Mouse (Mus musculus) thymus, postnatal 25 days (tissue): ENCODE data around the gene Evi5l.

Experiments
- DNase-seq: peaks from one replicate; pipeline ENCODE4 v3.0.0; 2022

Evi5l gene

GRCm38 (mm10) chr8:4205246-4206123 is 39.1 kb downstream of the Evi5l start:
- DNase-seq = no peak

GRCm38 (mm10) chr8:4206182-4207015 is 40.0 kb downstream of the Evi5l start:
- no peak for DNase-seq

- DNase-seq = no peak
These were observed 40.6 kb downstream of the Evi5l start for GRCm38 (mm10) chr8:4207016-4207350.

GRCm38 (mm10) chr8:4211097-4211496 is 44.7 kb downstream of the Evi5l start:
- DNase-seq = no peak

- DNase-seq = no peak
These were observed 46.4 kb downstream of the Evi5l start for GRCm38 (mm10) chr8:4212809-4213209.

- DNase-seq = peak; percentile 61
These were observed 47.0 kb downstream of the Evi5l start for GRCm38 (mm10) chr8:4213210-4214005.

GRCm38 (mm10) chr8:4214006-4214980 is 47.9 kb downstream of the Evi5l start:
- peak; percentile 56 for DNase-seq

GRCm38 (mm10) chr8:4216296-4216695 is 49.9 kb downstream of the Evi5l start:
- no peak for DNase-seq

- no peak for DNase-seq
These were observed 50.6 kb downstream of the Evi5l start, which contains the start of gene Prr36 for GRCm38 (mm10) chr8:4216791-4217621. Prr36 (minus strand) TSS chr8:4217459.

GRCm38 (mm10) chr8:4219617-4220016 is 53.2 kb downstream of the Evi5l start:
- DNase-seq = no peak

- no peak for DNase-seq
These were observed 55.7 kb downstream of the Evi5l start for GRCm38 (mm10) chr8:4222059-4222458.

GRCm38 (mm10) chr8:4226323-4226722 is 60.0 kb downstream of the Evi5l start:
- no peak for DNase-seq

GRCm38 (mm10) chr8:4226739-4227347 is 60.5 kb downstream of the Evi5l start, which contains the start of gene Lrrc8e:
Lrrc8e (plus strand) TSS chr8:4226827.
- DNase-seq = no peak

- DNase-seq = no peak
These were observed 61.6 kb downstream of the Evi5l start for GRCm38 (mm10) chr8:4227919-4228318.

- DNase-seq = no peak
These were observed 63.4 kb downstream of the Evi5l start for GRCm38 (mm10) chr8:4229784-4230183.

GRCm38 (mm10) chr8:4230612-4231351 is 64.4 kb downstream of the Evi5l start:
- DNase-seq = no peak

GRCm38 (mm10) chr8:4237814-4238433 is 71.6 kb downstream of the Evi5l start:
- no peak for DNase-seq

- DNase-seq = peak; percentile 99
These were observed 72.2 kb downstream of the Evi5l start, which contains the start of the genes Map2k7 and Gm49320 for GRCm38 (mm10) chr8:4238434-4239192. Map2k7 (plus strand) TSS chr8:4238740. Gm49320 (plus strand) TSS chr8:4238865.
